Mouse (Mus musculus): ENCODE measurements around the gene Trp53i13. TPM values are rescaled to one million over a fixed set of nuclear protein-coding genes. Genes with fewer than 3 reads are reported as not detected.

Gene Trp53i13
- total RNA-seq, 2 experiments from 2014 or later: 1.8 to 2.5 TPM

- ATAC-seq (replicated peaks; ENCODE audit: poor library complexity, severe bottlenecking): peak; percentile 59
These were observed 22.9 kb downstream of the Trp53i13 start for GRCm38 (mm10) chr11:77492911-77493332.

DNA sequence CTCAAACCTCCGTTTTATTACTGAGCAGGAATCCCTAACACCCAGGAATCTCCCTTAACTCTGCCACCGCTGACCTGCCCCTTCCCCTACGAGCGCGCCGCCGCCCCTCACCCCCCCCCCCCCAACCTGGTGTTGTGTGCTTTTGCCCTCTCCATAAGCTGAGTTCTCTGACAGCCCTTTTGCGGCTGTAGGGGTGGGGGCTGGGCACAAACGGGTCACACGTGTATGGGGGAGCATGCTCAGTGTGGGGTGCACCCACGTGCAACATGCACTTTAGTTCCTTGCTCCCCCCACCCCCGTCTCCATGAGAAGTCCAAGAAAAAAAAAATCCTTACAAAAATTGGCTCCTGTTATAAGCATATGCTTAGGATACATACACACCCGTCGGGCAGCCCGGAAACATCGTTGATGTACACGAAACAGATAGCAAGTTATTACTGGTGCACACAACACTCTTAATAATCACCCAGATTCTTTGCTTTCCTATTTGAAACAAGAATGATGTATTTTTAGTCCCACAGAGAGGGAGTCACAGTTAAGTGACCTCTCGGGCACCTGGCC, 23.4 kb downstream of the Trp53i13 start:
- ATAC-seq (replicated peaks; ENCODE audit: poor library complexity, severe bottlenecking): no peak

DNA sequence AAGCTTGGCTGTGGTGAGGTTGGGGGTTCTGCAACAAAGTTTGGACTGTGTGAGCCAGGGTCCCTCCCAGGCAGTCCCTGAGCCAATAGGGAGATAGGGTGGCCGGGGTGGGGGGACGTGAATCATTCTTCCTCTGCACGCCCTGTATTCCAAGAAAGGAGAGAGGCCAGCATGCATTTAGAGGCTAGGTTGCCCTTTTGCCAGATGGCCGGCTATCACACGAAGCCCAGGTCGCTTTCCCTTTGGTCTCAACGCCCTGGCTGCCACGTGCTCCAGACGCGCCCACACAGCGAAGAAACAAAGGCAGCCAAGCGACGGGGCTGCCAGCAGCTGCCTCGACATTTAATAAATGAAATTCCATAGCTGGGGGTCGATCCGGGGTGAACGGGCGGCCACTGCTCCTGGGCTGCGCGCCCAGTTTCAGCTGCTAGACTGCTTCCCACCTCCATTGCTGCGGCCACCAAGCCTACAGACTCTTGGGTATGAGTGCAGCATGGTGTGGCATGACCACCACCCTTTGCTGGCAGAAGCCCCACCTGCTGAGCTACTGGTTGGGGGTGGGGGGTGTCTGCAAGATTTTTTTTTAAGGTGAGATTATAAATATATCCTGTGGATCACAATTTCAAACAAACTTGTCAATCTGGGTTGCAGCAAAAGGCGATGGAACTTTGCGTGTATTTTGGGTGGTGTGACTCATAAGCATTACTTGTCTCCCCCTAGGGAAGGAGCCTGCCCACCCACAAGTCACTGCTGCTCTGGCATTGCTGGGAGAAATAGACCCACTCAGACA, 24.1 kb downstream of the Trp53i13 start:
- peak; percentile 20 for ATAC-seq (replicated peaks; ENCODE audit: poor library complexity, severe bottlenecking)

DNA sequence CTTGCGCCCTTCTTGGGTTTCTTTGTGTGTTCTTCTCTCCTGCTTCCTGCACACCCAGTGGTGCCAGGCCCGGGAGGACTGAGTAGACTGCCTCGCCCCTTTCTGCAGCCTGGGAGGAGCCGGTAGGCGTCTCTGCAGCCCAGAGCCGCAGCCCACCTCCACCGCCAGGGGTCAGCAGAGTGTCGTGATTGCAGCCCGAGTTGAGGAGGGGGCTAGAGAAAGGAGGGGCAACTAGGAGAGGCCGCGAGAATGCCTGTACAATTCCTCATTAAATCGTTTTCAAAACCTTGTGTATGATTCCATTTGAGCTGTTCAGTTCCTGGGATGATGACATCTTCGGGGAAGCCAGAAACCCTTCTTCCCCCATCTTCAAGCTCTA, 24.7 kb downstream of the Trp53i13 start:
- peak; percentile 59 for ATAC-seq (replicated peaks; ENCODE audit: poor library complexity, severe bottlenecking)

DNA sequence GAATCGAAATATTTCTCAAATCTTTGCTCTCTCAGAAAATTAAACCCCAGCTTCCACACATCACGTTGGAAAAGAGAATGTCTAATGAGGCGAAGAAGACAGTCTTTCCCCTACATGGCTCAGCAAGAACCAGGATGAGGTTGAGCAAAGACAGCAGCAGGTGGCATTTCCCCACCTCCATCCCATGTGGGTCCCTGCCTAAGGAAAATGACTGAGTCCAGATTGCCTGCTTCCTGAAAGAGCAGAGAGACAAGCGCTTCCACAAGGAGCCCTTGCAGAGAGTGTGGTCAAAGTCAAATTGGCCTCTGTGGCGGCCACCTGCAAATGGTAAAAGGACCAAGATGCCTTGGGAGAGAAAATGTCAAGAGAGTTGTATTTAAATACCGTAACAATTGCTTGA, 25.3 kb downstream of the Trp53i13 start:
- ATAC-seq (replicated peaks; ENCODE audit: poor library complexity, severe bottlenecking): no peak

DNA sequence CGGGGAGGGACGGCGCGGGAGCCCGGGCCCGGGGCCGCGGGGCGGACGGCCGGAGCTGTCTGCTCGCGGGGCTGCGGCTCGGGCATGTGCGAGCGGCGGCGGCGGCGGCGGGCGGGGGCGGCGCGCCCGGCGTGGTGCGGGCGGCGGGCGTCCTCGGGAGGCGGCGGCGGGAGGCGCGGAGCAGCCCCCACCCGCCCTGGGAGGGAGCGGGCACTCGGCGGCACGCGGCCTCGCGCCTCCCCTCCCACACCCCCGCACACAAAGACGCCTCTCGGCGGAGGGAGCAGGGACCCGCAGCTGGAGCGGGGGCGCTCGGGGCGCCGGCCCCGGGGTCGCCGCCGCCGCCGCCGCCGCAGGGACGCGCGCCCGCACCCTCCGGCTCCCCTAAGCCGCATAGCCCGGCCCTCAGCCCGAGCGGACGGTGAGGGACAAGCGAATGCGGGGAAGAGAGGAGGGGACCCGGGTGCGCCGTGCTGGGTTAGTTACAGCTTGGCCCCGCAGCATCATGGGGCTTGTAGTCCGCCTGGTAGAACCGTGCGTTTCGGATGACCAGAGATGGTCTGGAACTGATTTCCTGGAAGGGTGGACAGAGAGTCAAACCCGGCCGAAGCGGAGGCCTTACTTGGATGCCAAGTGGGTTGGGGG, 26.1 kb downstream of the Trp53i13 start, which contains the start of gene Ankrd13b:
Gene Ankrd13b, minus strand, starts transcription at position 88 of the 645 bp plus-strand sequence.
- ATAC-seq (replicated peaks; ENCODE audit: poor library complexity, severe bottlenecking): no peak

- no peak for ATAC-seq (replicated peaks; ENCODE audit: poor library complexity, severe bottlenecking)
These were observed 26.8 kb downstream of the Trp53i13 start for GRCm38 (mm10) chr11:77488771-77489581.

GRCm38 (mm10) chr11:77486798-77487197, 29.0 kb downstream of the Trp53i13 start:
- no peak for ATAC-seq (replicated peaks; ENCODE audit: poor library complexity, severe bottlenecking)

DNA sequence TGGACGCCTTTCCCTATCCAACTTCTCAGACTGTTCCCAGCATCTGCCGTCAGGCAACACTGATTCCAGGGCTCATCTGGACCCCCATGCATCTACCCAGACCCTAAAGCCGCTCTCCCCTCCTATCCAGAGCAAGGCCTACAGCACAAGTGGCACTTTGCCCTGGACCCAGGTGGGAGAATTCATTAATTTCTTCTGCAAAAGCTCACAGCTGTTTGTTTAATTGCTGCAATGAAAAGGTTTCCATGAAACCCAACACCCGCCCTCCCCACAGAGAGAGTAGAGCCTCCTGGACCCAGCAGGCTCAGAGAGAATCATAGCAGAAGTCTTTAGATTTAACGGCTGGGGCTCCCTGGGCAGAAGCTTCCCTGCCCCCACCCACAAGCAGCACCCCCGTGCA, 30.6 kb downstream of the Trp53i13 start:
- no peak for ATAC-seq (replicated peaks; ENCODE audit: poor library complexity, severe bottlenecking)

DNA sequence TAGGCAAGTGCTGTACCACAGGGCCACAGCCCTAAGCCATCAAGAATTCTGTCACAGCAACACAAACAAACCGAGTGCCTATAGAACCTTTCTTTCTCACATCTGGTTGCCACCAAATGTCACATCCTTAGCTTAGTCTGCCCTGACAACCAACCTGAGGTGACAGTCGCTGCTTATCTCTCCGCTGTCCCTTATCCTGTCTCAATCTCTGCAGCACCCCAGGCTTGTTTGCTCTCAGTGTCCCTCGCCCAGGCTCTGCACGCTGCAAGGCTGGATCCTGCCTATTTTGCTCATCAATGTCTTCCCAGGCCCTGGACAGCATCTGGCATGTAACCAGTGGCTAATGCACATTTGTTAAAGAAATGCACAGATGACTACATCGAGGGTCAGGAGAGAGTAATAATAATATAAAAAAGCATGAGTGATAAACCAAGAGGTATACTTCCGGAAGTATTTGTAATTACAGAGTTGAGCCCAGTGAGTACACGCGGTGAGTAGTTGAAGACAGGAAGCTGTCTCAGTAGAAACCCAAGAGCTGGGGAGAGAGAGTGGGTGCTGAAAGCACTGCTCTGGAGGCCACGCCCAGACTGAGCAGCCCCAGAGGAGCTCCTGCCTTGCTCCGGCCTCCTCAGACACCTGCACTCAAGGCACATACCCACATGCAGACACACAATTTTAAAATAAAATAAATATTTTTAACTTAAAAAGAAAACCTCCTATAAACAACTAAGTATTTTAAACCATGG, 32.1 kb downstream of the Trp53i13 start:
- peak; percentile 62 for ATAC-seq (replicated peaks; ENCODE audit: poor library complexity, severe bottlenecking)

DNA sequence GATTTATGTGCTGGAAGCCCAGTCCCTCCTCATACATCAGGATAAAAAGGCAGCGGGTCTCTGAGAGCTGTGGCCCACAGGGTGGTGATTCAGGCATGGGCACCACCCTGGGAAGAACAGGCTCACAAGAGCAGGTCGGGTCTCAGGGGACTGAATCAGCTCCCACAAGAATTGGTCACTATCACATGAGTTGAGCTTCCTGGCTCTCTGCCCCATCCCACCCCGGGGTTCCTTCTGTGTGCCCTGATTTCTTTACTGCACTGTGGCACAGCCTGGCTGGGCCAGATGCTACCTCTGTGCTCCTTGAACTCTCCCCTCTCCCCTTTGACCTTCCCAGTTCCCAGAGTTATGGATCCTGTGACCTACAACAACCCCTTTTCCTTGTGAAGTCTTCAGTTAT, 32.7 kb downstream of the Trp53i13 start:
- ATAC-seq (replicated peaks; ENCODE audit: poor library complexity, severe bottlenecking): no peak

DNA sequence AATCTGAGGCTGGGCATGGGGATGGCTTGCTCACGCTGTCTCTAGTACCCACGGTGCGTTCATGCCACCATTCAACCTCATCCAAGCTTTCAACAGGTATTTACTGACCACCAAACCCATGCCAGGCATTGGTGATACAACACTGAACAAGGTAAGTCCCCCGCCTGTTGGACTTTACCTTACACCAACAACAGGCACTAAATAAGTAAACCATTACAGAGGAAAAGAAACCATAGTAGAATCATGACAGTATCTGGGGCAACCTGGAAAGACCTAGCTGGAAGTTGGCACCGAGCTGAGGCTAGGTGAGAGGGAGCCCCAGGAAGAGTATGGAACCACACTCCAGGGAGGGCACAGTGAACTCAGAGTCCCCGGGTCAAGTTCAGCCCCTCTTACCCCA, 38.9 kb downstream of the Trp53i13 start:
- ATAC-seq (replicated peaks; ENCODE audit: poor library complexity, severe bottlenecking): no peak

DNA sequence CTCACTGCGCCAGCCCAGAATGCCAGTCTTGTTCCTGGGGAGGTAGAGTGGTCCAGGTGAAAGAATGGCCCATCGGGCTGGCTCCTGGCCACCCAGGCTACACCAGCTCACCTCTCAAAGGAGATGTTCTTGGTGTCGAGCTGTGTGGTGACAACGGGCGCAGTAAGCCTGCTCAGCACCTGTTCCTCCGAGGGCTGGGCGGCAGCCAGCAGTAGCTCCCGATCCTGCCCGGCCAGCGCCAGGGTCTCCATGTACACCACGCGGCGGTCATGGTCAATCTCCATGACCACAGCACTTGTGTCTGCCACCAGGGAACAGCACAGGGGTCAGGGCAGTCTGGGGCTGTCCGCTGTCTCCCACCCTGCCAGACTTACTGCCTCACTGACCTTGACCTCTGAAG, 39.6 kb downstream of the Trp53i13 start:
- no peak for ATAC-seq (replicated peaks; ENCODE audit: poor library complexity, severe bottlenecking)

DNA sequence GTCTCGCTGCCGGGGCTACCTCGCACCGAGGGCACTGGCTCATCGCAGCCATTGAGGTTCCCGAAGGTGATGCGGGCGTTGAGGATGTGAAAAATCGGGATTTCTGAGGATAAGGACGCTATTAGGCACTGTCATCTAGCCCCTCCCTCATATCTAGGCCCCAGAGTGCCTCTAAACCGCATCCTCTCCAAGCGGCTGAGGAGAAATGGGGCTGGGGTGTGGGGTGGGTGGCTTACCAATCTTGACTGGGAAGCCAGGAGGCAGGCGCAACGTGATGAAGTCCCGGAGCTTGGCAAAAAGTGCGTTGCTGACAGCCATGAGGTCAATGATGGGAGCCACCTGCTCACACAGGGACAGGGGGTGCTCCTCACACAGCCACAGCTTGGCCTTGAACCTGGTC, 43.0 kb downstream of the Trp53i13 start:
- ATAC-seq (replicated peaks; ENCODE audit: poor library complexity, severe bottlenecking): no peak

DNA sequence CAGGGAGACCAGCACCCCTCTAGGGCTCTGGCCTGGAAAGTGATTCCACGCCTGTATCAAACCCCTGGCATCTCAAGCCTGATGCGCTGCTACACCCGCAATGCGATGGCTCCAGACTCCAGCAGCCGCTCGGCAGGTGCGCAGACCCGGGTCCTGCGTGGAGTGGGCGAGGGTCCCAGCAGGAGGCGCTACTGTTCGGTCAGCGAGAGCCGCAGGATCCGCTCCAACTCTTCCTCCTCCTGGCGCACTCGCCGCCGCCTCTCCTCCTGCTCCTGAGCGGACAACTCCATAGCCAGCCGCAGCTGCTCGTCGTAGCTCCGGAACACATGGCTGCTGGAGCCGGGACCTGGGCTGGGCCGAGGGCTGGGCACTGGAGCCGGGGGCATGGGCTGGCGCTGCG, 44.4 kb downstream of the Trp53i13 start:
- ATAC-seq (replicated peaks; ENCODE audit: poor library complexity, severe bottlenecking): no peak

DNA sequence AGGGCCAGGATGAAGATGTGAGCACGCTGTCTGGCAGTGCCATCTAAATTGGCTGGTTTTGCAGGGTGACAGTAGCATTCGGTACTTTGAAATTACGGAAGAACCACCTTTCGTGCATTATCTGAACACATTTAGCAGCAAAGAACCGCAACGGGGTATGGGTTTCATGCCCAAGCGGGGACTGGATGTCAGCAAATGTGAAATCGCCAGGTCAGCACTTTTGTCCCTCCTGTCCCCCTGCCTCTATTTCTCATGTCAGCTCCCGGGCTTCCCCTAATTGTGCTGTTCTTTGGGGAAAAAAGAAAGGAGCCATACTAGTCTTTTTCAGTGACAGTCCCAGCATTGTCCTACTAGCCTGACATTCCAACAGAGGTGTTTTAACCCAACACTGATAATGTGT, 47.4 kb downstream of the Trp53i13 start:
- no peak for ATAC-seq (replicated peaks; ENCODE audit: poor library complexity, severe bottlenecking)

GRCm38 (mm10) chr11:77467784-77468183, 48.0 kb downstream of the Trp53i13 start:
- peak; percentile 71 for ATAC-seq (replicated peaks; ENCODE audit: poor library complexity, severe bottlenecking)

DNA sequence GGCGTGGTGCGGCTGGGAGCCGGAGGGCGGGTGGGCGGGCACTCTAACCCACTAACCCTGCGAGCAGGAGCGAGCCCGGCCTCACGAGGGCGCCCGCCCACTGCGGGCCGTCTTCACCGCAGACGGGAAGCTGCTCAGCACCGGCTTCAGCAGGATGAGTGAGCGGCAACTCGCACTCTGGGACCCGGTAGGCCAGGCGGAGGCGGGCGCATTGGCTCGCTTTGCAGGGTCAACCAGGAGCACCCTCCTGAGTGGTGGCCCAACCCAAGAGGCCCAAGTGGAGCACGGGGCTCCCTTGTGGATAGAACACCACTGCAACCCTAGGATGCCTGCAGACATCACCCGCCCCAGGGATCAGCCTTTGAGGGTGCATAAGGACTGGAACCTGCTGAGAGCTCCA, 48.6 kb downstream of the Trp53i13 start:
- ATAC-seq (replicated peaks; ENCODE audit: poor library complexity, severe bottlenecking): peak; percentile 79

- ATAC-seq (replicated peaks; ENCODE audit: poor library complexity, severe bottlenecking): no peak
These were observed 49.2 kb downstream of the Trp53i13 start for GRCm38 (mm10) chr11:77466544-77466943.

GRCm38 (mm10) chr11:77465111-77465510, 50.7 kb downstream of the Trp53i13 start:
- no peak for ATAC-seq (replicated peaks; ENCODE audit: poor library complexity, severe bottlenecking)
